Mouse (Mus musculus): Measurements from ENCODE around the gene Pde1a. TPM values are rescaled to one million over a fixed set of nuclear protein-coding genes. Genes with fewer than 3 reads are reported as not detected.

Gene Pde1a
- 100 to 1,000 TPM; 125 to 135 TPM for total RNA-seq (2021)

GRCm38 (mm10) chr2:80128861-80129698 is at the start of gene Pde1a:
Gene Pde1a (minus strand): TSS chr2:80129458.
- intact Hi-C loops (cut with DNase I), result loop anchor here (2.0 to 5.0 kb wide), 4 partner anchors 57 to 267 kb away; no protein-coding TSS in a partner anchor
- DNase-seq (ENCODE audit: low spot score in 2 of 2), result peak; percentile 69 to 72

- intact Hi-C loops (cut with DNase I), result no loop called here
- DNase-seq (ENCODE audit: low spot score in 2 of 2), result no peak
Observed at GRCm38 (mm10) chr2:80178608-80179280, 49.5 kb upstream of the Pde1a start.

- no peak for DNase-seq (ENCODE audit: low spot score in 2 of 2)
- intact Hi-C loops (cut with DNase I), result no loop called here
Observed at GRCm38 (mm10) chr2:80178154-80178553, 48.9 kb upstream of the Pde1a start.

DNA sequence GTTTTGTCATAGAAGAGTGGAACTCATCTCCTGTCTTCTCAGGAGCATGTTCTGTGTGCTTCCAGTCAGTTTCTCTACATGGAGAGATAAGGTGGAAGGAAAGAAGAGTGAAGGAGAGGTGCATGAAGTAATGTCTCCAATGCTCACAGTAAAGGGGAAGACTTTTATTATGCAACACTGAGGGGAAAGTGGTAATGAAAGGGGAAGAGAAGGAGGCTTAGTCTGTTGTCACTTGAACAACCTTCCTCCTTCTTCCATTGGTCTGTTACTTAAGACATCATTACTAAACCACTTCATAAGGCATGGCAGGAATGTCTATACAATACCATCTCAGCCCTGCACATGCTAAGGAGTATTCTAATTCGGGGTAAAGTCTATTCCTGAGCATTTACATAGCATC is 38.8 kb upstream of the Pde1a start:
- intact Hi-C loops (cut with DNase I), result no loop called here
- DNase-seq (ENCODE audit: low spot score in 2 of 2), result no peak

DNA sequence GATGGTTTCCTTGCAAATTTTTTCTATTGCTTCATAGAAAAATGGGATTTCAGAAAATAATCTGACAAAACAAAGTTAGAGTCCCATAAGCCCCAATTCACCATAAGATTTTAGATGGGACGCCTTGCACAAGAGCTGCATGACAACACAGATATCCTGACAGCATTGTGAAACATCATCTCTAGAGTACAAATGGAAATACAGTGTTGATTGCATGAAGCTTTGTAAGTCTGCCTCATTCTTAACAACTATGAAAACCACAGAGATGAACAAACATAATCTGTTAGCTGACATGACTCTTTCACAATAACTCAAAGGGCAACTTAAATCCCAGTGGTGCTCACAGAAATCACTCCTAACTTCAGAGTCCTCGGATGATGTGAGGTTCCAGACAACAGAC is 29.5 kb upstream of the Pde1a start:
- intact Hi-C loops (cut with DNase I), result no loop called here
- DNase-seq (ENCODE audit: low spot score in 2 of 2), result no peak

DNA sequence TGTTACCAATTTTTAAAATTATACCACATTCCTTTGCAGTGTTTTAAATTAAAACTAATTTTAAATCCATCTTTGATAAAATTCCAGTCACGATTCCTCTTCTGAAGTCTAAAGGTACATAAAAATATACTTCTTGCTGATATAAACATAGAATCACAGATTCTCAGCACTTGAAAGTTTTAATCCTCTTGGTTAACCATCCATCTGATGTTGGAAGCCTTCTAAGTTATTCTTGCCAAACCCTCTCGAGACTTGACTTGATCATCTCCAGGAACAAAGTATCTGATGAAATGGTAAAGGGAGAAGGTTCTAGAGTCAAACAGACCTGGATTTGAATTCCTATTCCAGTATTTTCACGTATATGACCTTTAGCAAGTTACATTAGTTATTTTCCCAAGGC is 28.9 kb upstream of the Pde1a start:
- peak in 1 of 2 experiments; percentile 56 for DNase-seq (ENCODE audit: low spot score in 2 of 2)
- intact Hi-C loops (cut with DNase I), result no loop called here

GRCm38 (mm10) chr2:80150019-80150418 is 20.8 kb upstream of the Pde1a start:
- DNase-seq (ENCODE audit: low spot score in 2 of 2), result no peak
- intact Hi-C loops (cut with DNase I), result no loop called here

- DNase-seq (ENCODE audit: low spot score in 2 of 2), result peak in 1 of 2 experiments; percentile 72
- intact Hi-C loops (cut with DNase I), result no loop called here
Observed at GRCm38 (mm10) chr2:80149332-80149731, 20.1 kb upstream of the Pde1a start.

DNA sequence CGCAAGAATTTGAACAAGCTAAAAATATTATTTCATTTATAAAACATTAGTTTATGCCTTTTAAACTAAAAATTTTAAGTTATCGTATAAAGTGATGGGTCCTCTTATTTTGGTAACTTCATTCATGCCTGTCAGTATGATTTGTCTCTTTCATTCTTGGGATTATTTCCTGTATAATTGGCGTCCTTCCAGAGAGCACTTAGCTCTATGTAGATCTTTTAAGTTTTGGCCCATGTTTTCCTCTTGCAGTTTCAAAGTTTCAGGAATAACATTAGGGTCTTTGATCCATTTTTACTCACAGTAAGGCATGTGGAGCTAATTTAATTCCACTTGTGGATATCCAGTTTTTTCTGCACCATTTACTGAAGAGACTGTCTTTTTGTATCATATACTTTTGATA is 5.8 kb upstream of the Pde1a start:
- DNase-seq (ENCODE audit: low spot score in 2 of 2), result no peak
- intact Hi-C loops (cut with DNase I), result no loop called here

DNA sequence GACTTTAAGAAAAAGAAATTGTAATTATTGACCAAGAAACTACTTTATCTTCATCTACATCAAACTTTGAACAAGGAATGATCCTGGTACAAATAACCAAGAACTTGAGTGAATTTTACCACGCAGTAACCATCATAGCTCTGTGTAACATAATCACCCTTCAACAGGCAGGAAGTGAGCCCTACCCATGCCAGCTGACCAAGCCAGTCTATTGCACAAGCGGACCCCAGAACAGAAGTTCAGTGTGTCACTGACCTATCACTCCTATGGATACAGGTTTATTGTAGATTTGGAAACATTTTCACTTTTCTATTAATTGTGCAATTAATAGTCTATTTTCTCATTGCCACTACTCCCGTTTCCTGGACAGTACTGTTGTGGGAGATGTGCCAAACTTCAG is 3.4 kb upstream of the Pde1a start:
- DNase-seq (ENCODE audit: low spot score in 2 of 2), result no peak
- intact Hi-C loops (cut with DNase I), result no loop called here

DNA sequence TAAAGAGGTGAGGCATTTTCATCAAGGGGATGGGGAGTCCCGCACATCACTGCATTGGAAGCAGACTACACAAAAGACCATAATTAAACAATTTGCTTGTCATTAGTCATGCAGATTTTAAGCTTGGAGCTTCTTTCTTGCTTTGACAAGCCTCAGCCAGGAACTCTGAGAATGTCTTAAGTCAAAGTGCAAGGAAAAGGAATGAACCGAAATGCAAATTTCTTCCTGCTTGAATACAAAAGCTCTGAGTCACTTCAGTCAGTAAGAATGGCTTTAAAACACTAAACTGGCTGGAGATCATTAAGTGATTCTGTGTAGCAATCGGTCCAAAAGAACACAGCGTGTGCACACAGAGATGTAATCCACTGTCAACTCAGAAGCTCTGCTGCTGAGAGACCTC is 2.6 kb downstream of the Pde1a start:
- intact Hi-C loops (cut with DNase I), result loop anchor here (5.0 kb wide), 3 partner anchors 54 to 264 kb away; no protein-coding TSS in a partner anchor
- DNase-seq (ENCODE audit: low spot score in 2 of 2), result no peak

- intact Hi-C loops (cut with DNase I), result loop anchor here (5.0 kb wide), 1 partner anchor 180 kb away; no protein-coding TSS in a partner anchor
- DNase-seq (ENCODE audit: low spot score in 2 of 2), result no peak
Observed at GRCm38 (mm10) chr2:80086891-80087290, 42.4 kb downstream of the Pde1a start.

GRCm38 (mm10) chr2:80080090-80080821 is 49.0 kb downstream of the Pde1a start:
- intact Hi-C loops (cut with DNase I), result loop anchor here (5.0 kb wide), 1 partner anchor 107 kb away; no protein-coding TSS in a partner anchor
- no peak for DNase-seq (ENCODE audit: low spot score in 2 of 2)

DNA sequence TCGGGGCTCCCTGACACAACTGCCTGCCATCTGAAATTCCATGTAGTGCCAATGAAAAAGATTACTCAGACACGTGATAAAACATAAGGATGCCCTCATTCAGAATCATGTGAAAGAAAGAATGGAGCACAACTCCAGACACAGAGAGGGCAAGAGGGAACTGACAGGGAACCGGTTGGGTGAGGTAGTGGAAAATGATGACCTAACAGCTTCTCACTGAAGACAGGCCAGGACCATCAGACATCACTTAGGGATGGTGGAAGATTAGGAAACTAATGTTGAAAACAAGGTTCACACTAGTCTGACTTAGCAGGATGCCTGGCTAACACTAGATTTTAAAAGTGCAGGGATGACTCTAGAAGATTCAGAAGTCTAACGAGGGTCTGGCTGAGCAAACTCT is 49.6 kb downstream of the Pde1a start:
- no peak for DNase-seq (ENCODE audit: low spot score in 2 of 2)

GRCm38 (mm10) chr2:80076323-80076722 is 52.9 kb downstream of the Pde1a start:
- DNase-seq (ENCODE audit: low spot score in 2 of 2), result no peak
- intact Hi-C loops (cut with DNase I), result no loop called here

More for the DNA sequence above, 49.6 kb downstream of the Pde1a start:
- intact Hi-C loops (cut with DNase I), result loop anchor here (5.0 kb wide), 1 partner anchor 108 kb away; no protein-coding TSS in a partner anchor

GRCm38 (mm10) chr2:80074531-80074930 is 54.7 kb downstream of the Pde1a start:
- intact Hi-C loops (cut with DNase I), result loop anchor here (5.0 kb wide), 1 partner anchor 53 kb away; the partner anchor contains the start of gene Pde1a

DNA sequence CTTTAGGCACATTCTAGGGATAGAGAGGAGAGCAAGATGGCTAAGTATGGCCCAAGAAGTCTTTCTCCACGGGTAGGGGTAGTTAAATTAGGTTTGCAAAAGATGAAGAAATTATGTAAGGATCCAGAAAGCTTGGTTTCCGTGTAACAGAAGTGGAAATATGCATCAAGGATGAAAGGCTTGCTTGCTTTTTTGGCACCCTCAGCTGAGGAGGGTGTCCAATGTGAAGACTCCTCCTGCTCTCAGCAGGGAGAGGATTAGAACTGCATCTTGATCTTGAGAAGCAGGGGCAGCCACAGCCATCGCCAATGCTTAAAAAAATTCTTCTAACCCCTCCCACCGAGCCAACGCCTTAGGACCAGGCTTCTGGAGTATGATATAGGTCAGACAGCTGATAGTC is 55.2 kb downstream of the Pde1a start:
- intact Hi-C loops (cut with DNase I), result loop anchor here (5.0 kb wide), 1 partner anchor 53 kb away; the partner anchor contains the start of gene Pde1a
- peak in 1 of 2 experiments; percentile 71 for DNase-seq (ENCODE audit: low spot score in 2 of 2)

More at GRCm38 (mm10) chr2:80074531-80074930, 54.7 kb downstream of the Pde1a start:
- DNase-seq (ENCODE audit: low spot score in 2 of 2), result peak in 1 of 2 experiments; percentile 47

DNA sequence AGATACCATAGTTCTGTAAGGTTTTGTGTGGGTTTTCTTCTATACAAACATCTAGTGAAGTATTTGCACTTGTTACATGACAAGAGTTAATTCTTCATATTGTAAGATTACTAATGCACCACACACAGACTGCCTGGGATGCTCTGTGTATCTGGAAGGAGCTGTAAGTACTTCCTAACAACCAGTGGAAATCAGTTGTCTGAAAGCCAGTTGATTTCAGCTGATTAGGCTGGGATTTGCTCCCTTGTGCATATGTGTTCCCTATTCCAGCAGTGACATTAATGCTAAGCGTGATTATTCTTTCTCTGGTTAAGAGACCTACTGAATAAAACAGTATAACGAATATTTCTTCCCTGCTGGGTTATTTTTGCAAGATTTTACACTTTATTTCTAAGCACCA is 55.8 kb downstream of the Pde1a start:
- intact Hi-C loops (cut with DNase I), result loop anchor here (5.0 kb wide), 1 partner anchor 54 kb away; the partner anchor contains the start of gene Pde1a
- DNase-seq (ENCODE audit: low spot score in 2 of 2), result no peak

- DNase-seq (ENCODE audit: low spot score in 2 of 2), result no peak
- intact Hi-C loops (cut with DNase I), result loop anchor here (5.0 kb wide), 1 partner anchor 58 kb away; the partner anchor contains the start of gene Pde1a
Observed at GRCm38 (mm10) chr2:80069745-80070144, 59.5 kb downstream of the Pde1a start.

- intact Hi-C loops (cut with DNase I), result no loop called here
- no peak for DNase-seq (ENCODE audit: low spot score in 2 of 2)
Observed at GRCm38 (mm10) chr2:80066449-80066848, 62.8 kb downstream of the Pde1a start.

Measured in left cerebral cortex, postnatal 25 days (tissue).